Comparison of ENCODE assay signal across 25 mouse cellular contexts in the genomic region with DNA sequence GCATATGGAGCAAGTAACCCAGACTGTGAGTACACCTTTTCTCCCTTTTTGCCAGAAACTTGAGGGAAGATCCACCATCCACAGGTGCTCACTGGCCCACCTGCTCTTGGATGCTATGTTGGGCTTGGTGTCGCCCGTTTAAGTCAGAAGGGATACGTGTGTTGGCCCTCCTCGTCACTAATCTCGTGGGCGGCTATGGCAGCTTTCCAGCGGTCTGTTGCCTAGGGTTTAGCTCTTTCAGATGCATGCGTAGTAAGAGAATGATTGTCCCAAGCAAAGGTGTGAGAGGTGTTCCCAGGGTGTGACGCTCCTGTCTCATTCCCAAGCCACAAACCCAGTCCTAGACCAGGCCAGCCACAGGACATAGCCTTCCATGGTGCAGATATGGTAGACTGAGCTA. TPM values are rescaled to one million over a fixed set of nuclear protein-coding genes. Genes with fewer than 3 reads are reported as not detected.
DNase-seq lines count a peak whose midpoint lies in the region; ATAC-seq lines count a peak whose summit lies in the region.
"Had no signal": no experiment of that assay in that cellular context is flagged by ENCODE, and none has a peak within 500 bp of the region (broad histone marks: within the 10 kb centered on the region; RNA-seq: fewer than 3 reads in every experiment).

No protein-coding gene starts in this region.

- H3K27ac ChIP-seq in hindbrain, embryonic 14.5 days, result no peak overlapping the region
- H3K27ac ChIP-seq in hindbrain, embryonic 12.5 days, result no peak overlapping the region
- H3K27ac ChIP-seq: embryonic facial prominence, embryonic 10.5 days; embryonic facial prominence, embryonic 13.5 days; forebrain, embryonic 10.5 days; forebrain, embryonic 13.5 days; hindbrain, embryonic 10.5 days; hindbrain, embryonic 15.5 days had no signal

- no peaks in the 10 kb centered on the region for H3K27me3 ChIP-seq in hindbrain, embryonic 14.5 days (ENCODE audit: control insufficient read depth, insufficient read depth, low read length)
- H3K27me3 ChIP-seq in hindbrain, embryonic 12.5 days, result no peaks in the 10 kb centered on the region
- H3K27me3 ChIP-seq: embryonic facial prominence, embryonic 13.5 days; forebrain, embryonic 13.5 days; hindbrain, embryonic 15.5 days had no signal

- ATAC-seq in hindbrain, embryonic 14.5 days (ENCODE audit: low FRiP score), result no peak
- no peak for ATAC-seq in hindbrain, embryonic 12.5 days (ENCODE audit: low FRiP score)
- ATAC-seq: activated CD4-positive, CD25-positive, alpha-beta regulatory T cell, adult 4 months; forebrain, embryonic 13.5 days; forebrain, embryonic 16.5 days; intestine, postnatal 0 days had no signal

- no peak overlapping the region for H3K4me3 ChIP-seq in hindbrain, embryonic 14.5 days (replicated peaks; ENCODE audit: low read length)
- H3K4me3 ChIP-seq in hindbrain, embryonic 12.5 days, result no peak overlapping the region
- H3K4me3 ChIP-seq: embryonic facial prominence, embryonic 10.5 days; embryonic facial prominence, embryonic 13.5 days; forebrain, embryonic 10.5 days; forebrain, embryonic 13.5 days; hindbrain, embryonic 10.5 days; hindbrain, embryonic 15.5 days had no signal

- H3K9me3 ChIP-seq in hindbrain, embryonic 14.5 days (ENCODE audit: control insufficient read depth, low read length), result no peaks in the 10 kb centered on the region
- H3K9me3 ChIP-seq in hindbrain, embryonic 12.5 days (replicated peaks), result no peaks in the 10 kb centered on the region
- H3K9me3 ChIP-seq: embryonic facial prominence, embryonic 10.5 days; embryonic facial prominence, embryonic 13.5 days; forebrain, embryonic 10.5 days; forebrain, embryonic 13.5 days; hindbrain, embryonic 10.5 days; hindbrain, embryonic 15.5 days had no signal

- peak; percentile 61 for DNase-seq in cerebellum, adult 11-12 months
- no peak for DNase-seq in cerebellum, postnatal 4 days (ENCODE audit: low spot score in 2 of 2)
- peak; percentile 65 for DNase-seq in cerebellum, adult 9-10 months
- DNase-seq in cerebellum, adult 11 months, result no peak
- DNase-seq in hindbrain, embryonic 14.5 days (ENCODE audit: low spot score), result no peak
- no peak for DNase-seq in adipocyte (ENCODE audit: low spot score)
- no peak for DNase-seq in thymus, postnatal 0 days (ENCODE audit: low spot score)
- DNase-seq: adrenal gland, postnatal 10 days; adrenal gland, postnatal 36 days; embryo, embryonic 11 days; gastrocnemius, postnatal 10 days; gastrocnemius, postnatal 36 days; heart, postnatal 36 days; kidney, adult 2 months had no signal

- WGBS in hindbrain, embryonic 14.5 days, result 89% methylated on average over 9 of the region's 9 CpGs
- 87% methylated on average over 9 of the region's 9 CpGs for WGBS in hindbrain, embryonic 12.5 days

- H3K36me3 ChIP-seq in hindbrain, embryonic 14.5 days (replicated peaks; ENCODE audit: control insufficient read depth, insufficient read depth), result peaks cover 48% of the 10 kb centered on the region
- H3K36me3 ChIP-seq in hindbrain, embryonic 12.5 days, result peaks cover 29% of the 10 kb centered on the region
- H3K36me3 ChIP-seq: embryonic facial prominence, embryonic 10.5 days; embryonic facial prominence, embryonic 13.5 days had no signal

- H3K4me1 ChIP-seq in hindbrain, embryonic 14.5 days (replicated peaks; ENCODE audit: control insufficient read depth, insufficient read depth, low read length), result peaks cover 3% of the 10 kb centered on the region; the same call in 1 of the 2 replicates
- peaks cover under 1% of the 10 kb centered on the region for H3K4me1 ChIP-seq in hindbrain, embryonic 12.5 days

- H3K9ac ChIP-seq in hindbrain, embryonic 14.5 days, result 0 out of 2 replicates have a peak overlapping the region, but pooled peaks have one; percentile 20
- no peak overlapping the region for H3K9ac ChIP-seq in hindbrain, embryonic 12.5 days
- H3K9ac ChIP-seq: embryonic facial prominence, embryonic 13.5 days; forebrain, embryonic 13.5 days; hindbrain, embryonic 15.5 days had no signal

- H3K4me2 ChIP-seq in hindbrain, embryonic 14.5 days (replicated peaks), result no peak overlapping the region
- no peak overlapping the region for H3K4me2 ChIP-seq in hindbrain, embryonic 12.5 days (replicated peaks)
- H3K4me2 ChIP-seq: embryonic facial prominence, embryonic 13.5 days; forebrain, embryonic 13.5 days; heart, embryonic 11.5 days; hindbrain, embryonic 15.5 days had no signal

RNA-seq across cellular contexts. Expression of gene Slc43a2, which starts 13.2 kb away (rescaled TPM):
- 13.8 and 15.2 TPM in 2 replicates for polyA plus RNA-seq in hindbrain, embryonic 14.5 days (2014; fragmentation: Nextera tagmentation; extraction: Ambion mirVana)
- 15.9 and 16.5 TPM in 2 replicates for polyA plus RNA-seq in hindbrain, embryonic 12.5 days (2016; fragmentation: Nextera tagmentation; extraction: Ambion mirVana)
- 33.2 and 33.6 TPM in 2 replicates for polyA plus RNA-seq in thymus, postnatal 0 days (2015; fragmentation: Nextera tagmentation; extraction: Ambion mirVana)

RNA-seq across cellular contexts. Expression of gene Scarf1, which starts 31.4 kb away (rescaled TPM):
- polyA plus RNA-seq in hindbrain, embryonic 14.5 days (2014; fragmentation: Nextera tagmentation; extraction: Ambion mirVana), result 3.5 and 4.2 TPM in 2 replicates
- polyA plus RNA-seq in hindbrain, embryonic 12.5 days (2016; fragmentation: Nextera tagmentation; extraction: Ambion mirVana), result 5.7 and 5.8 TPM in 2 replicates
- 2.4 and 2.7 TPM in 2 replicates for polyA plus RNA-seq in thymus, postnatal 0 days (2015; fragmentation: Nextera tagmentation; extraction: Ambion mirVana)

RNA-seq across cellular contexts. Expression of gene Rilp, which starts 34.8 kb away (rescaled TPM):
- 2.8 and 3.1 TPM in 2 replicates for polyA plus RNA-seq in hindbrain, embryonic 14.5 days (2014; fragmentation: Nextera tagmentation; extraction: Ambion mirVana)
- 0.68 and 0.75 TPM in 2 replicates for polyA plus RNA-seq in hindbrain, embryonic 12.5 days (2016; fragmentation: Nextera tagmentation; extraction: Ambion mirVana)
- polyA plus RNA-seq in thymus, postnatal 0 days (2015; fragmentation: Nextera tagmentation; extraction: Ambion mirVana), result 0.90 and 1.1 TPM in 2 replicates
- polyA plus RNA-seq: activated CD4-positive, CD25-positive, alpha-beta regulatory T cell, adult 4 months; embryonic facial prominence, embryonic 13.5 days had no signal

RNA-seq across cellular contexts. Expression of gene Pitpna, which starts 43.2 kb away (rescaled TPM):
- 136 and 159 TPM in 2 replicates for polyA plus RNA-seq in hindbrain, embryonic 14.5 days (2014; fragmentation: Nextera tagmentation; extraction: Ambion mirVana)
- polyA plus RNA-seq in hindbrain, embryonic 12.5 days (2016; fragmentation: Nextera tagmentation; extraction: Ambion mirVana), result 116 and 125 TPM in 2 replicates
- polyA plus RNA-seq in thymus, postnatal 0 days (2015; fragmentation: Nextera tagmentation; extraction: Ambion mirVana), result 103 and 112 TPM in 2 replicates

RNA-seq across cellular contexts. Expression of gene Prpf8, which starts 58.1 kb away (rescaled TPM):
- 74.5 and 83.2 TPM in 2 replicates for polyA plus RNA-seq in hindbrain, embryonic 14.5 days (2014; fragmentation: Nextera tagmentation; extraction: Ambion mirVana)
- polyA plus RNA-seq in hindbrain, embryonic 12.5 days (2016; fragmentation: Nextera tagmentation; extraction: Ambion mirVana), result 68.9 and 74.2 TPM in 2 replicates
- polyA plus RNA-seq in thymus, postnatal 0 days (2015; fragmentation: Nextera tagmentation; extraction: Ambion mirVana), result 39.2 and 40.0 TPM in 2 replicates

Comparison
In these comparisons a context has a peak if more than half of its experiments do, and no peak if none do; other contexts are left out.
1. DNase-seq: peak in cerebellum, adult 11-12 months (single experiment) and cerebellum, adult 9-10 months (single experiment); none in cerebellum, postnatal 4 days (0 of 2), cerebellum, adult 11 months (single experiment), hindbrain, embryonic 14.5 days (single experiment), adipocyte (single experiment) and thymus, postnatal 0 days (single experiment).